13 mouse cellular contexts compared by ENCODE assay signal in the genomic region with DNA sequence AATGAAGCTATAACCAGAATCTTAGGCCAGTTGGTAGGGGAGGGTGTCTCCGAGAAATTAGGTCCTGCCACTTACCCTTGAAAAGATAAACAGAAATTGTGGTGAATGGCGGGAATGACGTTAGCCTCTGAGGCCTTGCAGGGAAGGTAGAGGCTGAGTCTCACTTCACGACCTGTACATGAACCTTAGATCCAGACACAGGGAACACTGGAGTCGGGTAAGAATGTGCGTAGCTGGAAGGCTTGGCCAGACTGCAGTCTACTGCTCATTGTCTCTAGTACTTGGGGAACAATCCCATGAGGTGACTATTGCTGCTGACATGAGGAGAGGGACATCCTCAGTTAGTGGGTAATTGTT.
"Had no signal": no experiment of that assay in that cellular context is flagged by ENCODE, and none has a peak within 500 bp of the region (broad histone marks: within the 10 kb centered on the region; RNA-seq: fewer than 3 reads in every experiment).

No protein-coding gene starts in this region.

- H3K4me1 ChIP-seq: limb, embryonic 13.5 days; midbrain, embryonic 10.5 days; neural tube, embryonic 13.5 days had no signal

- H3K9ac ChIP-seq: limb, embryonic 13.5 days; neural tube, embryonic 13.5 days had no signal

- H3K27me3 ChIP-seq: limb, embryonic 13.5 days; neural tube, embryonic 13.5 days had no signal

- H3K27ac ChIP-seq: limb, embryonic 13.5 days; midbrain, embryonic 10.5 days; neural tube, embryonic 13.5 days had no signal

- H3K4me3 ChIP-seq: limb, embryonic 13.5 days; midbrain, embryonic 10.5 days; neural tube, embryonic 13.5 days had no signal

- H3K4me2 ChIP-seq: limb, embryonic 13.5 days; neural tube, embryonic 13.5 days had no signal

- ATAC-seq: lung, postnatal 0 days; midbrain, embryonic 16.5 days had no signal

- DNase-seq: kidney, adult 11 months; left cerebral cortex, postnatal 4 days; lung, adult 18-20 months; lung, postnatal 36 days; retina, postnatal 1 day; right cerebral cortex, postnatal 4 days; spleen, adult 18-20 months; thymus, postnatal 36 days had no signal

- H3K9me3 ChIP-seq: midbrain, embryonic 10.5 days; neural tube, embryonic 13.5 days had no signal
